Mouse (Mus musculus) right cerebral cortex, postnatal 36 days (tissue): ENCODE results near the gene Foxg1.
A peak's percentile ranks its signal among the peaks of the same experiment; 100 is the strongest.

Experiments
- DNase-seq, 2 experiments: peaks; one replicate each; pipeline ENCODE4 v3.0.0; 2022; ENCODE audit warnings: low spot score in 2 of 2, mixed read lengths in 1 of 2

The Foxg1 gene

GRCm38 (mm10) chr12:49401796-49402130, 19.3 kb downstream of the Foxg1 start:
- DNase-seq = peak in 1 of 2 experiments; percentile 18

- DNase-seq = no peak
These were observed 27.4 kb downstream of the Foxg1 start for GRCm38 (mm10) chr12:49409833-49410232.

GRCm38 (mm10) chr12:49417963-49418362, 35.5 kb downstream of the Foxg1 start:
- DNase-seq = no peak
